7 mouse cellular contexts compared by ENCODE assay signal in genomic region chrX:143543186-143543793, GRCm38 (mm10). TPM values are rescaled to one million over a fixed set of nuclear protein-coding genes. Genes with fewer than 3 reads are reported as not detected.
A peak's percentile ranks its signal among the peaks of the same experiment; 100 is the strongest.
DNase-seq lines count a peak whose midpoint lies in the region; ATAC-seq and TF ChIP-seq lines count a peak whose summit lies in the region.

No protein-coding gene starts in this region.

- H3K4me1 ChIP-seq in ES-E14 (ENCODE audit: control insufficient read depth in 2 of 2, insufficient read depth in 2 of 2, low read length in 2 of 2, poor library complexity in 1 of 2) = peaks cover 0 to 3% of the 10 kb centered on the region in 2 experiments; a peak in 2 of 4 replicates
- peaks cover 8% of the 10 kb centered on the region for H3K4me1 ChIP-seq in forebrain, embryonic 15.5 days
- H3K4me1 ChIP-seq in midbrain, embryonic 12.5 days = peaks cover 10% of the 10 kb centered on the region; the same call in 1 of the 2 replicates
- no peaks in the 10 kb centered on the region for H3K4me1 ChIP-seq in lung, adult 2 months (ENCODE audit: control insufficient read depth, insufficient read depth, low read length)

- in situ Hi-C loops in ES-E14 (cut with MboI; ENCODE audit: low sequenced_read_pairs in 2 of 2, unreplicated experiment in 2 of 2) = no loop called here

- H3K27ac ChIP-seq in ES-E14 (ENCODE audit: insufficient read depth, low read depth, low read length, poor library complexity, severe bottlenecking) = 0 out of 2 replicates have a peak overlapping the region, but pooled peaks have one; percentile 56
- peak overlapping the region; percentile 70 for H3K27ac ChIP-seq in forebrain, embryonic 15.5 days (replicated peaks)
- H3K27ac ChIP-seq in midbrain, embryonic 12.5 days (replicated peaks) = peak overlapping the region; percentile 84

- H3K27me3 ChIP-seq in forebrain, embryonic 15.5 days = no peaks in the 10 kb centered on the region
- peaks cover 14% of the 10 kb centered on the region for H3K27me3 ChIP-seq in midbrain, embryonic 12.5 days

- ATAC-seq in forebrain, embryonic 15.5 days (replicated peaks) = peak; percentile 95
- peak; percentile 99 for ATAC-seq in midbrain, embryonic 12.5 days (ENCODE audit: low FRiP score, low read depth)

- peak; percentile 41 for DNase-seq in ES-E14 (ENCODE audit: low read depth, low spot score)
- DNase-seq in adrenal gland, adult 2 months = peak; percentile 54
- no peak for DNase-seq in c-Kit-positive CD71-positive TER-119-positive erythroid progenitor cells, embryonic 14.5 days (ENCODE audit: low spot score)
- DNase-seq in right cerebral cortex, postnatal 4 days = no peak
- no peak for DNase-seq in lung, adult 2 months

- TF ChIP-seq POLR2A in lung, adult 2 months (IDR thresholded peaks at IDR 0.05; ENCODE audit: borderline replicate concordance, extremely low read depth, low read depth, low read length) = no peak

- no peak for TF ChIP-seq CTCF in lung, adult 2 months (IDR thresholded peaks at IDR 0.05; ENCODE audit: insufficient read depth, low read length)

- 26% methylated on average over 7 of the region's 7 CpGs for WGBS in forebrain, embryonic 15.5 days
- 23% methylated on average over 7 of the region's 7 CpGs for WGBS in midbrain, embryonic 12.5 days
- 62% methylated on average over 7 of the region's 7 CpGs for WGBS in lung, adult 2 months

- H3K4me2 ChIP-seq in forebrain, embryonic 15.5 days (replicated peaks) = no peak overlapping the region
- H3K4me2 ChIP-seq in midbrain, embryonic 12.5 days (replicated peaks) = no peak overlapping the region

- no peaks in the 10 kb centered on the region for H3K36me3 ChIP-seq in ES-E14 (ENCODE audit: control insufficient read depth, insufficient read depth, low read length, poor library complexity, severe bottlenecking)
- no peaks in the 10 kb centered on the region for H3K36me3 ChIP-seq in forebrain, embryonic 15.5 days
- H3K36me3 ChIP-seq in midbrain, embryonic 12.5 days = no peaks in the 10 kb centered on the region

- peak overlapping the region in 1 of 2 experiments; percentile 31; a peak in 1 of 4 replicates for H3K4me3 ChIP-seq in ES-E14 (ENCODE audit: insufficient read depth in 1 of 2, low read depth in 1 of 2, low read length in 2 of 2, poor library complexity in 1 of 2, severe bottlenecking in 1 of 2)
- no peak overlapping the region for H3K4me3 ChIP-seq in forebrain, embryonic 15.5 days
- no peak overlapping the region for H3K4me3 ChIP-seq in midbrain, embryonic 12.5 days
- H3K4me3 ChIP-seq in lung, adult 2 months (replicated peaks; ENCODE audit: extremely low read depth, low read depth, low read length) = no peak overlapping the region

- no peak overlapping the region for H3K9ac ChIP-seq in ES-E14 (ENCODE audit: insufficient read depth, low read depth, low read length, poor library complexity, severe bottlenecking)
- H3K9ac ChIP-seq in forebrain, embryonic 15.5 days (replicated peaks) = no peak overlapping the region
- H3K9ac ChIP-seq in midbrain, embryonic 12.5 days (replicated peaks) = no peak overlapping the region

- no peaks in the 10 kb centered on the region for H3K9me3 ChIP-seq in ES-E14 (ENCODE audit: control insufficient read depth, insufficient read depth, low read depth, low read length)
- no peaks in the 10 kb centered on the region for H3K9me3 ChIP-seq in forebrain, embryonic 15.5 days
- no peaks in the 10 kb centered on the region for H3K9me3 ChIP-seq in midbrain, embryonic 12.5 days

TF ChIP-seq in ES-E14, 5 proteins besides CTCF, POLR2A, EP300 and RAD21:
- TF ChIP-seq MAFK (IDR thresholded peaks at IDR 0.05; ENCODE audit: insufficient read depth, low read depth, low read length) = 0 out of 2 replicates have a peak, but pooled peaks have one; percentile 44
- no peak for TF ChIP-seq ZNF384 (IDR thresholded peaks at IDR 0.05; ENCODE audit: low read depth, low read length)

RNA-seq across cellular contexts. Expression of gene Pak3, which starts 24.9 kb away (rescaled TPM):
- 2.2 TPM in 2 replicates for total RNA-seq in ES-E14 (2012; rRNA removed)
- 10 to 100 TPM; 27.4 to 30.9 TPM for total RNA-seq in adrenal gland, adult 2 months (2021)
- polyA plus RNA-seq in adrenal gland, adult 2 months (2012; rRNA removed) = 0.04 and 0.61 TPM in 2 replicates
- polyA plus RNA-seq in forebrain, embryonic 15.5 days (2015; fragmentation: Nextera tagmentation; extraction: Ambion mirVana) = 146 and 162 TPM in 2 replicates
- polyA plus RNA-seq in midbrain, embryonic 12.5 days (2016; fragmentation: Nextera tagmentation; extraction: Ambion mirVana) = 120 TPM in 2 replicates
- polyA plus RNA-seq in lung, adult 2 months (2012; rRNA removed) = 0.09 and 0.17 TPM in 2 replicates

Comparison
In these comparisons a context has a peak if more than half of its experiments do, and no peak if none do; other contexts are left out.
1. DNase-seq: peak in ES-E14 (single experiment) and adrenal gland, adult 2 months (single experiment); none in c-Kit-positive CD71-positive TER-119-positive erythroid progenitor cells, embryonic 14.5 days (single experiment), right cerebral cortex, postnatal 4 days (single experiment) and lung, adult 2 months (single experiment).
2. RNA of gene Pak3, which starts 24.9 kb away (polyA plus RNA-seq): 146 to 162 TPM in forebrain, embryonic 15.5 days and 120 TPM in midbrain, embryonic 12.5 days; 0.09 to 0.17 TPM in lung, adult 2 months and 0.04 to 0.61 TPM in adrenal gland, adult 2 months; every median in the first group is over 10 times any median in the second.
3. Peak in every context shown above with its lines, with median percentiles within 50 percentile points of each other: H3K27ac ChIP-seq.